Mouse (Mus musculus): Measurements from ENCODE around the gene Pla2g10.
A peak's percentile ranks its signal among the peaks of the same experiment; 100 is the strongest.
"Not testable (repeated sequence)": the region's sequence is repeated elsewhere in the genome, so short reads cannot be mapped to it uniquely, and the experiment has no call there.

Gene Pla2g10

GRCm38 (mm10) chr16:13727811-13728335 lies 2.9 kb downstream of the Pla2g10 start:
- DNase-seq: no peak

- DNase-seq: peak; percentile 17
Measured at GRCm38 (mm10) chr16:13722937-13723336, 7.8 kb downstream of the Pla2g10 start.

- no peak for DNase-seq
Measured at GRCm38 (mm10) chr16:13716821-13717553, 13.8 kb downstream of the Pla2g10 start.

GRCm38 (mm10) chr16:13714910-13715309 lies 15.9 kb downstream of the Pla2g10 start:
- no peak for DNase-seq

- no peak for DNase-seq
Measured at GRCm38 (mm10) chr16:13704676-13705075, 26.1 kb downstream of the Pla2g10 start.

GRCm38 (mm10) chr16:13702184-13702583 lies 28.6 kb downstream of the Pla2g10 start:
- no peak for DNase-seq

- no peak for DNase-seq
Measured at GRCm38 (mm10) chr16:13698998-13699397, 31.8 kb downstream of the Pla2g10 start.

GRCm38 (mm10) chr16:13678601-13679319 lies 52.0 kb downstream of the Pla2g10 start:
- DNase-seq: no peak

GRCm38 (mm10) chr16:13674511-13674910 lies 56.3 kb downstream of the Pla2g10 start:
- no peak for DNase-seq

- DNase-seq: no peak
Measured at GRCm38 (mm10) chr16:13673114-13673513, 57.7 kb downstream of the Pla2g10 start.

GRCm38 (mm10) chr16:13672386-13672898 lies 58.3 kb downstream of the Pla2g10 start:
- DNase-seq: peak; percentile 67

- peak; percentile 89 for DNase-seq
Measured at GRCm38 (mm10) chr16:13671685-13672385, 58.9 kb downstream of the Pla2g10 start, which contains the start of the genes Bfar and 3110001I22Rik. Gene Bfar, plus strand, starts transcription at chr16:13671858. Gene 3110001I22Rik, plus strand, starts transcription at chr16:13671929.

- not testable (repeated sequence) for DNase-seq
Measured at GRCm38 (mm10) chr16:13670896-13671295, 59.9 kb downstream of the Pla2g10 start.

- DNase-seq: no peak
Measured at GRCm38 (mm10) chr16:13669282-13669681, 61.5 kb downstream of the Pla2g10 start.

- no peak for DNase-seq
Measured at GRCm38 (mm10) chr16:13668402-13669108, 62.2 kb downstream of the Pla2g10 start.

GRCm38 (mm10) chr16:13667878-13668343 lies 62.9 kb downstream of the Pla2g10 start, which contains the start of gene Parn:
Gene Parn, minus strand, starts transcription at chr16:13668170.
- peak; percentile 95 for DNase-seq
